Mouse (Mus musculus): Measurements from ENCODE around the gene Fbh1. TPM values are rescaled to one million over a fixed set of nuclear protein-coding genes. Genes with fewer than 3 reads are reported as not detected.

The Fbh1 gene
- total RNA-seq, 1 experiment from 2014 or later, result 61.3 TPM

DNA sequence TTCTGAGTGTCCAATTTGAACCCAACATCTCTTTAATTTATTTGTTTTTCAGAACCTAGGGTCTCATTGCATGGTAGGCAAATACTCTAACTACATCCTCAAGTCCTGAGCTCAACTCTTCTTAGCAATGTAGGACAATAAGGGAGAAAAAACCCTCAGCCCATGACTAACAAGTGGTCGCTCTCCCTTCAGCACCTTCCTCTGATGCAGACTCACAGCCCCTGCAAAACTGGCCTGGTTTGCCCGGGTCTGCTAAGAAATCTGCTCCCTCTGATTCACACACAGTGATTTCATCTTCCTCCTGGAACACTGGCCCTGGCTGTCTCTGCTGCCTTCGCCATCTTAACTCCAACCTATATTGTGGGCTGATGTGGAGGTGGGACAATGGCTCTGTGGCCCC, 48.3 kb downstream of the Fbh1 start:
- ATAC-seq (replicated peaks; ENCODE audit: low read depth, poor library complexity, severe bottlenecking), result no peak

DNA sequence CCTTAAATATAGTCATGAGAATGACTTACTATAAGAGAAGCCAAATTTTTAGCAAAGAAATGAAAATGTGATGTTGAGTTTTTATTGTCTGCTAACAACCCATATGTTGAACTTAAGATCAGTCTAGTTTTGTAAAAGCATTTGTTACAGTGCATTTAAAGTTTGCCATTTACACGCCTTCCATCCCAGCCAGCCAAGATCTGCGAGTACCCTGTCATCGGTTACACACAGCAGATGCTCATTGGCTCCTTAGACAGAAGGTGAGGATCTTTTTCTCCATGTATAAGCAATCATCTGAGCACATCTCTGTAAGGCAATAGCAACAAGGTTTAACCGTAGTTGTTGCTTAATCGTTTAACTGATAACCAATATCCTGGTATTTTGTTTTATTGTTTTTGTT, 49.8 kb downstream of the Fbh1 start:
- ATAC-seq (replicated peaks; ENCODE audit: low read depth, poor library complexity, severe bottlenecking), result no peak

DNA sequence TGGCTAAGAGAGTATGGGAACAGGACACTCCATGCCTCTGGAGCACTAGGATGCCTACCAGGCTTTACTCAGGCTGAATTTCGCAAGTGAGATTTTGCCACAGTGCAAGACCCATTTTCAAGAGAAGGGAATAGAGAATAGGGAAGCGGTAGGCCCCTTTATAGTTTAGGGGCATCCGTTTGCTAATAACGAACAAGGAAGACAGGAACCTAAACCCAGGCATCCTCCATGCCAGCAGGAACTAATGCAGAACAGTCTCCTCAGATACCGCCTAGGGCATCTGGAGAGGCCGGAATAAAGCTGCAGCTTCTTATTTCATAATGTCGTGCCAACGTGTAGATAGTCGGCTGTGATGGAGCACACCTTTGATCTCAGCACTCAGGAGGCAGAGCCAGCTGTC, 54.8 kb downstream of the Fbh1 start:
- no peak for ATAC-seq (replicated peaks; ENCODE audit: low read depth, poor library complexity, severe bottlenecking)

DNA sequence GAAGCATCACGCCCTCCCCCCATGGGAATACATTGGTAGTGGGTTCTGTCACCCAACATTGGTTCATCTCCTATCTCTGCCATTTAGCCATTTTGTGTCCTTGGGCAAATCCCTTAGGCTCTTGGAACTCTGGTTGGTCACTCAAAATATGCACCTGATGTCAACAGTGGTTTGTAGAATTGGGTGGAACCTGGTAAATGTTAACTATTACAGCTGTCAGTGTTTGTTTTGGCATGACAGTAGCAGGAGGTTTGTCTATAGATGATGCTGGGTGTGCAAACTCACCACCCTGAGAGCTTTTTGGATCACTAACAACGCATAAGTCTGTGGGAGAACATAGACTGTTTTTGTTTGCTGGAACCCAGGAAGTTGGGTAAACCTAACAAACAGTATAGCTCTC, 58.8 kb downstream of the Fbh1 start:
- no peak for ATAC-seq (replicated peaks; ENCODE audit: low read depth, poor library complexity, severe bottlenecking)

DNA sequence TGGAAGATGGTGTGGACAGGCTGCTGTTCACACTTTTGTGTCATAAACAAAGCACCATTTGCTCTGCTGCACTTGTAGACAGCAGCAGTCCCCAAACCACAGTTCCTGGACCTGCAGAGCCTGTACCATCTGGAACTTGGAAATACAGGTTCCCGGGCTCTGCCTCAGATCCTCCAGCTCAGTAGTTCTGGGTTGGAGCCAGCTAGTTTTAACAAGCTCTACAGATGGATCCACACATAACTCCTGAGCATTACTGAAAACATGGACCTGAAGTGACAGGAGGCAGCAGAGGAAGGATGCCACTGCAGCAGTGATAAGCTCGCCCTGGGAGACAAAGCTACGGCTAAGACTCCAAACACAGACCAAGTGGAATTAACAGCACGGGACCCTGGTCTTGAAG, 62.8 kb downstream of the Fbh1 start:
- no peak for ATAC-seq (replicated peaks; ENCODE audit: low read depth, poor library complexity, severe bottlenecking)

DNA sequence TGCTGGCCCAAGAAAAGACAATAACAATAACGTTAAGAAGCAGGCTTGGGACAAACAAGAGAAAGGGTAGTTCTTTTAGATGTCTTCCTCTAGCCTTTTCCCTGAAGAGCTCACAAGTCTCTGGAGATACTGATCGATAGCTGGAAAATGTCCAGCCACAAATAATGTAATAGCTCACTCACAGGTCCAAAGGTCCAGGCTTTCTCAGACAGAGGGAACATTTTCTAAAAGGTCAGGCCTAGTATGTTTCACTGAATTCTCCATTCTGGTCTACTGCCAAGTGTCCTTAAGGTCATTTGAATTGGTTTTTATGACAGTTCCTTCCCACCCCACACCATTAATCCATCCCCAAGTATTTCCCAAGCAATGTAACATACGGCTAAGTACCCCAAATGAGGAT, 64.4 kb downstream of the Fbh1 start:
- ATAC-seq (replicated peaks; ENCODE audit: low read depth, poor library complexity, severe bottlenecking), result no peak

DNA sequence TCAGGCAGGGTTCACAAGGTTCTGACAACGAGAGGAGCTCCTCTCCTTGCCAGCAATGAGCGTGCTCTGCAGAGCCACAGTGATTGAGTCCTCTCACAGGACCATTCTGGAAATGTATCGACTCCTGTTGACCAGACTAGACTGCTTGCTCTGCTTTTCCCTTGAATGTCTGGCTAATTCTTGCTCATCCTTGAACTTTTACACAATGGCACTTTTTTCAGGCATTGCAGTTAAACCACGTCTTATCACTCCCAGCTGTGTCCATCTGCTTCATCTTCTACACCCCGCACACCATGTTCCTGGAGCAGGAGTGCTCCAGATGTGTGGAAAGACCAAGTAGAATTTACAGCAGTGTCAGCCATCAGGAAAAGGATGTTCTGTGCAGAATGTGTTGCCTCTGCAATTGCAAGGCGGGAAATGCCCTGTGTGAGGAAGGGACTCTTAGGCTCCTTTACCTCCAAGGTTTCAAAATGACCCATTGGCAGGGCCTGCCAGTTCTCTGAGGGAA, 64.8 kb downstream of the Fbh1 start:
- no peak for ATAC-seq (replicated peaks; ENCODE audit: low read depth, poor library complexity, severe bottlenecking)

DNA sequence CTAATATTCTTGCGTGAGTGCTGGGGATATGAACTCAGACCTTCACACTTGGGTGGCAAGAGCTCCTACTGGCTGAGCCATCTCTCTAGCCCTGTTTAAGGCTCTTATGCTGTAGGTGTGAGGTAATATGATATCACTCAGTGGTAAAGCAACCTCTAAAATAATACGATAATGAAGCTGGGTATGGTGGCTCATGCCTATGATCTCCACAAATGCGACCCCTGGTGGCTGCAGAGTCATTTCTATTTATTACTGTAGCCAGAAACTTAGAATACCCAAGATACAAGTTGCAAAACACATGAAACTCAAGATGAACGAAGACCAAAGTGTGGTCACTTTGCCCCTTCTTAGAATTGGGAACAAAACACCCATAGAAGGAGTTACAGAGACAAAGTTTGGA, 67.3 kb downstream of the Fbh1 start:
- peak; percentile 33; the same call in 1 of the 2 replicates for ATAC-seq (replicated peaks; ENCODE audit: low read depth, poor library complexity, severe bottlenecking)

DNA sequence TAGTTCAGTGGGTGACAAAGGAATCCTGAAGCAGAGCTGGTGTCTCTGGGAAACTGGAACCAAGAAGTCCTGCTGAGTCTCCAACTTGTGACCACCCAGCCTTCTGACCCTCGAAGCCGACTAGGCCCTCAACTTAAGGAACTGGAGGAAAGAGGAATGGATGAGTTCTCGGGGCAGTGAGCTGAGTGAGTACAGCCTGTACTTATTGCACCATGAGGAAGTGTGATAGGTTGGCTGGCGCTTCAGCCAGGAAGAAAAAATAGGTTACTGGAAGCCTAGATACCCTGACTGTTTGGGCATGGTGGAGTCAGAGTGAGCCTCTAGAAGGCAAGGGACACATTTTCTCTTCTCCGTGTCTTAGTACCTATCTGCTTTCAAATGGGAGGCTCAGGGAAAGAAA, 68.8 kb downstream of the Fbh1 start:
- peak; percentile 27 for ATAC-seq (replicated peaks; ENCODE audit: low read depth, poor library complexity, severe bottlenecking)

GRCm38 (mm10) chr2:11706746-11707065, 70.7 kb downstream of the Fbh1 start:
- no peak for ATAC-seq (replicated peaks; ENCODE audit: low read depth, poor library complexity, severe bottlenecking)

GRCm38 (mm10) chr2:11706030-11706745, 71.2 kb downstream of the Fbh1 start:
- ATAC-seq (replicated peaks; ENCODE audit: low read depth, poor library complexity, severe bottlenecking), result peak; percentile 3; the same call in 1 of the 2 replicates

- ATAC-seq (replicated peaks; ENCODE audit: low read depth, poor library complexity, severe bottlenecking), result peak; percentile 68
These were observed 72.0 kb downstream of the Fbh1 start, which contains the start of gene Il15ra for GRCm38 (mm10) chr2:11705201-11706025. TSS of gene Il15ra (plus strand) at chr2:11705290.

DNA sequence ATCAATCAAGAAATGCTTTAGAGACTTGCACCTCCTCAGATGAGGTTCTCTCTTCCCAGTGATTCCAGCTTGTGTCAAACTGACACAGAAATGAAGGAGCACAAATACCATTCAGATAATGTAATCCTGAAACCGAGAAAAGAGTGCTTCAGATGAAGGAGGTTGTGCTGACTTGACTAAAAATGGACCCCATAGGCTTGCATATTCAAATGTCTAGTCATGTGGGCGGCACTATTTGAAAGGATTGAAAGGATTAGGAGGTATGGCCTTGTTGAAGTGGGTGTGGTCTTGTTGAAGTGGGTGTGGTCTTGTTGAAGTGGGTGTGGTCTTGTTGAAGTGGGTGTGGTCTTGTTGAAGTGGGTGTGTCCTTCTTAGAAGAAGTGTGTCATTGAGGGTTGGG, 77.5 kb downstream of the Fbh1 start:
- no peak for ATAC-seq (replicated peaks; ENCODE audit: low read depth, poor library complexity, severe bottlenecking)

GRCm38 (mm10) chr2:11698994-11699393, 78.4 kb downstream of the Fbh1 start:
- no peak for ATAC-seq (replicated peaks; ENCODE audit: low read depth, poor library complexity, severe bottlenecking)

DNA sequence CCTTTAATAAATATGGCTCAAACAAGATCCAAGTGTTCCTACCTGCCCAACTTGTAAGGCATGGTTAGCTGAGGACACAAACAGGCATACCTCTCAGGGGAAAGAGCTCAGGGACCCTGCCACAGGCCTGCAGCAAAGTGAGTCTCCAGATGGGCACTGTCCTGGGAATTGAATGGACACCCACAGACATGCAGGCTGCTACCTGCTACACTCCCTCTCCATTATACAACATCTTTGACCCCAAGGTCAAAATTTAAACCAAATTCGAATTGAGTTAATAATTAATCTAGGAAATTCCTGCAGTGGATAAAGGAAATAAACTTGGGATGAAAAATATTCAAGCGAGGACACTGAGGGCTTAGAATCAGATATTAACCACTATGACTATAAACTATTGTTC, 81.5 kb downstream of the Fbh1 start:
- ATAC-seq (replicated peaks; ENCODE audit: low read depth, poor library complexity, severe bottlenecking), result no peak

GRCm38 (mm10) chr2:11694104-11694503, 83.3 kb downstream of the Fbh1 start:
- ATAC-seq (replicated peaks; ENCODE audit: low read depth, poor library complexity, severe bottlenecking), result no peak

GRCm38 (mm10) chr2:11693352-11693751, 84.0 kb downstream of the Fbh1 start:
- ATAC-seq (replicated peaks; ENCODE audit: low read depth, poor library complexity, severe bottlenecking), result no peak
